Mouse (Mus musculus) stomach, postnatal 0 days (tissue): ENCODE measurements around the gene Gpr142. TPM values are rescaled to one million over a fixed set of nuclear protein-coding genes. Genes with fewer than 3 reads are reported as not detected.

Experiments
- ATAC-seq: fragments of 200-750 bp; cut with Nextera tagmentation; 2 replicates; pipeline ENCODE4 v1.8.0; 2017; ENCODE audit not compliant: low FRiP score, low TSS enrichment
- DNase-seq: peaks from one replicate; pipeline ENCODE4 v3.0.0-alpha.2; 2016; ENCODE audit warnings: low spot score
- H3K27ac ChIP-seq: fragments of 300-500 bp; sonication (generic); replicated peaks from 2 replicates; pipeline ENCODE4 v1.5.1; 2014; ENCODE audit warnings: mild to moderate bottlenecking, control low read depth
- H3K27me3 ChIP-seq: fragments of 300-500 bp; sonication (generic); 2 replicates; pipeline ENCODE4 v1.6.1; 2014; ENCODE audit warnings: low read length; ENCODE audit not compliant: control insufficient read depth, insufficient read depth
- H3K36me3 ChIP-seq: fragments of 300-500 bp; sonication (generic); 2 replicates; pipeline ENCODE4 v1.6.1; 2014; ENCODE audit warnings: low read length, mixed read lengths; ENCODE audit not compliant: control insufficient read depth, insufficient read depth
- H3K4me1 ChIP-seq: fragments of 300-500 bp; sonication (generic); replicated peaks from 2 replicates; pipeline ENCODE4 v1.6.1; 2014; ENCODE audit warnings: antibody characterized with exemption; ENCODE audit not compliant: control insufficient read depth, insufficient read depth
- H3K4me2 ChIP-seq: fragments of 300-500 bp; sonication (generic); replicated peaks from 2 replicates; pipeline ENCODE4 v1.6.1; 2014; ENCODE audit warnings: low read depth, mild to moderate bottlenecking, control low read depth, moderate library complexity
- H3K4me3 ChIP-seq: fragments of 300-500 bp; sonication (generic); 2 replicates; pipeline ENCODE4 v1.5.1; 2014; ENCODE audit warnings: low read depth, low read length, control low read depth
- H3K9ac ChIP-seq: fragments of 300-500 bp; sonication (generic); 2 replicates; pipeline ENCODE4 v1.6.1; 2014; ENCODE audit warnings: mild to moderate bottlenecking, low read length, control low read depth, mixed read lengths
- H3K9me3 ChIP-seq: fragments of 300-500 bp; sonication (generic); 2 replicates; pipeline ENCODE4 v1.6.1; 2016; ENCODE audit warnings: low read length; ENCODE audit not compliant: control insufficient read depth
- CTCF ChIP-seq: IDR thresholded peaks from 2 replicates; pipeline ENCODE4 v1.5.1; 2016; ENCODE audit warnings: antibody characterized with exemption, low read depth, mild to moderate bottlenecking, moderate library complexity
- EP300 ChIP-seq: optimal IDR thresholded peaks from 2 replicates; pipeline ENCODE3; 2016; ENCODE audit warnings: antibody characterized with exemption
- WGBS: fragments of 180-500 bp; shearing (Covaris S2); extraction: QIAGEN DNeasy Blood & Tissue Kit; methylation state at CpG from one replicate; pipeline ENCODE4 v1.1.7; 2014; 5-methylcytosine and 5-hydroxymethylcytosine counted together
- polyA plus RNA-seq: library from polyadenylated mRNA; unstranded; fragments of >200 nt; fragmentation: Nextera tagmentation; extraction: Ambion mirVana; gene quantifications from 2 replicates; pipeline ENCODE4 v1.2.1, GENCODE M21; 2015

Gpr142 gene
- polyA plus RNA-seq, 1 experiment from 2014 or later = not detected

DNA sequence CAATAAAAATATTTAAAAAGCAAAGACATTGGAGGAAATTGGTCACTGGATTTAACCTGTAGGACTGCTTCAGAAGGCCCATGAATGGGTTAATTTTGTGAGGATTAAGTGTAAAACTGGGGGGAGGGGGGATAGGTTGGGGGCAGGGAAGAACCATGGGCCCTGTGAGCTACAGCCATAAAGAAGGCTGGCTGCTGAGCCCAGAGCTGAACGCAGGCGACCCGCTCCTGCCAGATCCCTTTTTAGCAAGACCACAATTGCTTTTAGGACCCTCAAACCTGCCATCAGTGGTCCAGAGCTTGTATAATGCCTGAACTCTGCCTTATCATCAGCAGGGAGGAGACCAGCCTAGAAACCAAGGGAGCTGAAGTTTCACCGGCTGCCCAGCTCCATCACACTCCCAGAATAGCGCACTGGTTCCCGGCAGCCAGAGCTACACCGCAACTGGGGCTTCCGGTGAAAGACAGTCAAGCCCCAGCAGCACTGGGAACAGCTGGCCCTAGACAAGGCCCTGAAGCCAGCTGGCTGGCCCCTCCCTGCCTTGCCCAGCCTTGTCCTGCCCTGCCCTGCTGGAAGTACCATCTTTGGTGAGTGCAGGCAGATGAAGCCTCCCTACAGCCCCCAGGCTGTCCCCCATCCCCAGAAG is 45.2 kb downstream of the Gpr142 start:
- Histone ChIP-seq H3K9me3 (no peaks in the 10 kb centered on the region), H3K4me1 (no peaks in the 10 kb centered on the region), H3K27me3 (no peaks in the 10 kb centered on the region), H3K4me3 (no peak overlapping the region), H3K36me3 (no peaks in the 10 kb centered on the region), H3K9ac (0 out of 2 replicates have a peak overlapping the region, but pooled peaks have one; percentile 13), H3K4me2 (no peak overlapping the region), H3K27ac (no peak overlapping the region)
- 21% methylated on average over 8 of the region's 8 CpGs for WGBS
- peak; percentile 65 for ATAC-seq
- peak; percentile 38 for DNase-seq
- TF ChIP-seq EP300 = no peak
- no peak for TF ChIP-seq CTCF

DNA sequence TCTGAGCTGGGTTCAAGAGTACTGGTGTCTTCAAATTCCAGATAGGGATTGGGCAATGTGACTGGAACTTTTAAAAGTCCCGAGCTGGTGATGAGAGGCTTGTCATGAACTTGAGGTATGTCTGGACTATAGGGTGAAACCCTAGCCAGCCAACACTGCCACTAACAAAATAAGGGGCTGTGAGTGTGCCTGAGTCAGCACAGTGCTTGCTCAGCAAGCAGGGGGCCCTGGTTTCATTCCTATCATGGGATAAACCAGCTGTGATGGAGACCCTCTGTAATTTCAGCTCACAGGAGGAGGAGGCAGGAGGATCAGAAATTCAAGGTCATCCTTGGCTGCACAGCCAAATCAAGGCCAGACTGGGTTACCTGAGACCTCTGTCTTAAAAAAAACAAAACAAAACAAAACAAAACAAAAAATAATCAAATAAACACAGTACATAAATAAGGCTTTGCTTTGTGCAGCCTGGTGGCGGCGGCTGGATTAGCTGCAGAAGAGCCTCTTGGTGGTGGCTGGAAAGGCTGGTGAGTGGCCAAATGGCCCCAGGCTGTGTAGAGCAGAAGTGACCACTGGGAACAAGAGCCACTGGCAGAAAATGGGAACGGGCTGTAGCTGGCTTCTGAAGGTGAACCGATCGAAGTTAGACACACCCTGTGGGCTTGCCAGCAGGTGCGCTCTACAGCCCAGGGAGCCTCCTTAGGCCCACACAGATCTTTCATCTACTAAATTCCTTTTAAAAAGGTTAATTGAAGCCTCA is 45.9 kb downstream of the Gpr142 start:
- no peak overlapping the region for H3K27ac ChIP-seq
- no peaks in the 10 kb centered on the region for H3K27me3 ChIP-seq
- 63% methylated on average over 7 of the region's 7 CpGs for WGBS
- no peak for ATAC-seq
- H3K9me3 ChIP-seq = no peaks in the 10 kb centered on the region
- H3K4me1 ChIP-seq = no peaks in the 10 kb centered on the region
- TF ChIP-seq EP300 (no peak), CTCF (no peak)
- H3K4me2 ChIP-seq = no peak overlapping the region
- H3K9ac ChIP-seq = no peak overlapping the region
- no peak overlapping the region for H3K4me3 ChIP-seq
- H3K36me3 ChIP-seq = no peaks in the 10 kb centered on the region
- no peak for DNase-seq

DNA sequence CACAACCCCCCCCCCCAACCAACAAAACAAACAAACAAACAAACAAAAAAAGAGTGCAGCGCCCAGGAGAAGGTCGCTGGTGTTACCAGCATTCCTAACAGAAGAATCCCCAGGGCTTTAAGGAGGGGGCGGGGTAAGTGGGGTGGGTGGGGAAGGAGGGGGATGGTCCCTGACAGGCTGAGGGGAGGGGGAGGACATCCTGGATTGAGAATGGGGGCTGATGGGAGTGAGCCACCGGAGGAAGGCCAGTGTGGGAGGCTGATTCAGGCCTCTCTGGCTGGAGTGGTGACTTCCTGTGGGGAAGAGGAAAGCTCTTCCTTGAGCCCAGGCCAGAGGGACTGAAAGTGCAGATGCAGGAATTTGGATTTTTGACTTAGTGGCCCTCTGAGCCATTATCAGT is 47.6 kb downstream of the Gpr142 start:
- Histone ChIP-seq H3K27me3 (no peaks in the 10 kb centered on the region), H3K4me1 (no peaks in the 10 kb centered on the region; the same call in 1 of the 2 replicates), H3K9me3 (no peaks in the 10 kb centered on the region), H3K27ac (no peak overlapping the region), H3K36me3 (no peaks in the 10 kb centered on the region), H3K9ac (no peak overlapping the region), H3K4me3 (no peak overlapping the region), H3K4me2 (no peak overlapping the region)
- DNase-seq = no peak
- 88% methylated on average over 4 of the region's 4 CpGs for WGBS
- no peak for ATAC-seq
- TF ChIP-seq EP300 (no peak), CTCF (no peak)

DNA sequence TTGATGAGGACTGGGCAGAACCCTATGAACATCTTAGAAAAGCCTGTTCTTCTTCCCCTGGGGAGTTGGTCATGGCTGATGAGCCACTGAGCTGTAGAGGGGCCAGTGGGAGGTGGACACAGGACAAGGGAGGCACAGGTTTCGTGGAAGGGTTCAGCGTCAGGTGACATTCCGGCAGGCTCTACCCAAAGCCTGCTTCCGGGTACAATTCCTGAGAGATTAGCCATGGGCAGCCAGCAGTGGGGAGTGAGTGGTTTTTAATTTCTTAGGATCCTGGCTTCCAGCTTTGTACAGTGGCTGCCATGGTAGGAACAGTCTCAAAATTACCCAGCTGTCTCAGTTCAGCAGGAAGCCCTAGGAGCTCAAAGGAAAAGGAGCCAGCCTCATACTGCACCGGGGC is 48.3 kb downstream of the Gpr142 start:
- Histone ChIP-seq H3K9ac (no peak overlapping the region), H3K36me3 (no peaks in the 10 kb centered on the region), H3K4me3 (no peak overlapping the region), H3K27ac (no peak overlapping the region), H3K4me2 (no peak overlapping the region), H3K9me3 (no peaks in the 10 kb centered on the region), H3K27me3 (no peaks in the 10 kb centered on the region), H3K4me1 (no peaks in the 10 kb centered on the region; the same call in 1 of the 2 replicates)
- 81% methylated on average over 5 of the region's 5 CpGs for WGBS
- ATAC-seq (no peak), DNase-seq (no peak)
- TF ChIP-seq EP300 (no peak), CTCF (no peak)

DNA sequence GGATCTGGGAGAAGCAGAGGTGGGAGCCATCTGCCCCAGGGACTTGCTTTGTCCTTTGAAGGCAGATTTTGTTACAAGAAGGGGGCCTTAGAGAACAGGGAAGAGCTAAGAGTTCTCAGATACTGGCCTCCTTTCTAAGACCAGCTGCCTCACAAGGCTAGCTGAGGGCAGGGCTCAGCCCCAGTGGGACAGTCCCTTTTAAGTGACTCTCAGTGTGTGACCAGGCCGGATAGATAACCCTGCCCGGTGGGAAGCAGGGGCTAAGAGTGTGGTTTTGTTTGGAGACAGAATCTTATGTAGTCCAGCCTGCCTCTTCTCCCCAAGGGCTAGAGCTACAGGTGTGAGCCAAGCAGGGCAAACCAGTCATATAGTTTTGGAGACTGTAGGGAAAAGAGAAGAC is 50.8 kb downstream of the Gpr142 start:
- no peak overlapping the region for H3K9ac ChIP-seq
- H3K4me3 ChIP-seq = no peak overlapping the region
- no peaks in the 10 kb centered on the region for H3K27me3 ChIP-seq
- H3K4me2 ChIP-seq = no peak overlapping the region
- DNase-seq (peak; percentile 30), ATAC-seq (no peak)
- WGBS = 28% methylated on average over 2 of the region's 2 CpGs
- H3K4me1 ChIP-seq = peaks cover 3% of the 10 kb centered on the region; the same call in 1 of the 2 replicates
- no peak for TF ChIP-seq CTCF
- no peak for TF ChIP-seq EP300
- H3K9me3 ChIP-seq = no peaks in the 10 kb centered on the region
- H3K27ac ChIP-seq = peak overlapping the region; percentile 35; the same call in 1 of the 2 replicates
- no peaks in the 10 kb centered on the region for H3K36me3 ChIP-seq

DNA sequence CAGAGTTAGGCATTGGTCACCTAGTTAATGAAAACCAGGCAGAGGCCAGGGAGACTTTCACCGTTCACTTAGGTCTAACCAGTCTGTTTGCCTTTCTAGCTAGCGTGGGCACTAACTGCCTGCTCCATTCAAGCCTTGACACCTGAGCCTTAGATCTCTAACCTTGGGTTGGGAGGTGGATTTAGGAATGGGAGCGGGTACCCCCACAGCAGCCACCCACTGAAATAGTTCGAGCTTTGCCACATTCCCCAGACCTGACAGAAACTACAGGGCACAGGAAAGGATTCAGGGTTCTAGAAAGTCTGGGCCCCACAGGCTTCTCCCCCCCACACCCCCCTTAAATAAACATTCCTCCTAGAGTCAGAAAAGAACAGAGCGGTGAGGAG is 51.3 kb downstream of the Gpr142 start:
- TF ChIP-seq CTCF (no peak), EP300 (no peak)

More for the DNA sequence above, 51.3 kb downstream of the Gpr142 start:
- Histone ChIP-seq H3K4me2 (peak overlapping the region; percentile 99), H3K9me3 (no peaks in the 10 kb centered on the region), H3K27ac (0 out of 2 replicates have a peak overlapping the region, but pooled peaks have one; percentile 35), H3K4me1 (peaks cover 3% of the 10 kb centered on the region; the same call in 1 of the 2 replicates), H3K36me3 (no peaks in the 10 kb centered on the region), H3K27me3 (no peaks in the 10 kb centered on the region), H3K4me3 (no peak overlapping the region), H3K9ac (no peak overlapping the region)
- DNase-seq (no peak), ATAC-seq (peak; percentile 1; the same call in 1 of the 2 replicates)
- WGBS = 50% methylated on average over 5 of the region's 5 CpGs
